Mouse (Mus musculus) skeletal muscle tissue, adult 2 months (tissue): ENCODE measurements around the gene Heatr5a.

Experiments
- DNase-seq: peaks from one replicate; pipeline ENCODE4 v3.0.0-alpha.2; 2012; ENCODE audit warnings: low read depth, low spot score

Heatr5a gene

DNA sequence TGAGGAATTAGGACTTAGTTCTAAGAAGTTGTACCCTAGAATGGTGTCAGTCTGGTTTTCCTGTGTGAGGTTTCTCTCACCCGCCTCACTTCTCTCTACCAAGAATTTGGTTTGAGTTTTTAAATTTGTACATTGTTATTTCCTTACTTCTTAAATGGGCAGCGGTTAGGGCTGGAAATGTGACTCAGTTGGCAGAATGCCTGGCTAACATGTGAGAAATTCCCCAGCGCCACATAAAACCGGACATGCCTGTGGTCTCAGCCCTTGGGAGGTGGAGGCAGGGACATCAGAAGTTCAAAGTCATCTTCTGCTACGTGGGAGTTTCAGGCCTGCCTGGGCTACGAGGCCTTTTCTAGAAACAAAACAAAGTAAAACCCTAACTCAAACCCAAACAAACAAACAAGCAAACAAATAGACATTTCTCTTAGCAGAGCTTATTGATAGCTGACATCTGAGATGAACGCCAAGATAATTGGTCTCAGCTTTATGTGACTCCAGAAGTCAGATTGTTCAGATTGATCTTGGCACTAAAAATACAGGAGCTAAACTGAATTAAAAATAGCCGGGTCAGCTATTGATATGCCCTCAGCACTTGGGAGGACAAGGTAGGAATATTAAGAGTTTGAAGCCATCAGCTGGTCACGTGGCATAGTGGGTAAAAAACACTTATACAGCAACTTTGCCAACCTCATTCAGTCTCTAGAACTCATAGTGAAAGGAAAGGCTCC is 123.0 kb downstream of the Heatr5a start:
- DNase-seq = peak; percentile 65

DNA sequence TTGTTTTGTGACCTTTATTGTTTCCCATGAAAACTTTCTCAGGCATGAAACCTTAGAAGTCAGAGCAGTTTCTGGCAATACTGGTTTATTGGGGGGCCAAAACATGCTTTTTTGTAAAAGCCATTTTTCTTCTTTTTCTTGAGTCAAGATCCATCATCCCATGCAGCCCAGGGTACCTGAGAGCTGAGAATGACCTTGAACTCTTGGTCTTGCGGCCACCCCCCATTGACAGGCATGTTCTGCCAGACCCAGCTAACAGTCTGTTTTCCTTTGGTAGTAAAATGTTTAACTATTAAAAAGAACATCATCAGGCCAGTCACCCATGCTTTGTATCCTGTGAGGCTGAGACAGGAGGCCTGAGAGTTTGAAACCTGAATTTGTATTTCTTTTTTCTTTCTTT is 125.9 kb downstream of the Heatr5a start:
- no peak for DNase-seq

GRCm38 (mm10) chr12:51844771-51845256 is 126.3 kb downstream of the Heatr5a start:
- peak; percentile 96 for DNase-seq

DNA sequence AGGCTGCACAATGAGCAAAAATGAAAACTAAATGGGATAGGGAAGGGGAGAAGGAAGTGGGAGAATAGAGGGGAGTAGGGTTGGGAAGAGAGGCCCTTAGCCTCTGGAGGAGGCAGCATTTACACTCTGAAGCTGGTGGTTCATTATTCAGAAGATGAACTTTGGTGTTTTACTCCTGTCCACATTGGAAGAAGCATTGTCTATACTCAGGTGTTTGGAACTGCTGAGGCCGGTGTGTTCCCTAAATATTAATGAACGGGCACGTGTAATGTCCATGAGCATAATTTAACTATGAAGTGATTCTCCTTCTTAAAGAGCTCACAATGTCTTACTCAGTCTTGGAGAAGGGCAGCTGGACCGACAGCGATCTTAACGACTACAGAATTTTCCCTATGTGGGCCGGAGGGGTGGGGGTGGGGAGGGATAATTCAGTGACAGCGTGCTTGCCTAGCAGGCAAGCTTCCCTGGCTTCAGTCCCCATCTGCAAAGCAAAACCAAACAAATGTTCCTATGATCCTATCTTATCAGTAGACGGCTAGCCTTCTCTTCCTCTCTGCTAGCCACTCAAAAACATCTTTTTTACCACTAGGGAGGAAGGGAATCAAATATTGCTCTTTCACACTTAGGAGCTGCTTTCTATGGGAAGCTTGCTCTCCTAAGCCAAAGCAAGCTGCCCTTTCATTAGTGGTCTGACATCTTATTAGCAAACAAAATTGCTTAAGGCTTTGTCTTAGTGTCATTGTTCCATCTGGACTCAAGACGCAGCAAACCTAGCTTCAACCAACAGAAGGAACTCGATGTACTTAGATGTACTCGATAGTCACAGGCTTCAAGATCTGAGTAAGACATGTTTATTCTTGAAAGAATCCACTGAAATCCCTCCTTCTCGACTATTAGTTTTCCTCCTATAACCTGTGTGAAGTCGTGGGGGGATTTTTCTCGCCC is 127.3 kb downstream of the Heatr5a start:
- peak; percentile 39 for DNase-seq

GRCm38 (mm10) chr12:51842081-51842864 is 128.8 kb downstream of the Heatr5a start:
- DNase-seq = no peak

GRCm38 (mm10) chr12:51839856-51840255 is 131.3 kb downstream of the Heatr5a start:
- DNase-seq = no peak

DNA sequence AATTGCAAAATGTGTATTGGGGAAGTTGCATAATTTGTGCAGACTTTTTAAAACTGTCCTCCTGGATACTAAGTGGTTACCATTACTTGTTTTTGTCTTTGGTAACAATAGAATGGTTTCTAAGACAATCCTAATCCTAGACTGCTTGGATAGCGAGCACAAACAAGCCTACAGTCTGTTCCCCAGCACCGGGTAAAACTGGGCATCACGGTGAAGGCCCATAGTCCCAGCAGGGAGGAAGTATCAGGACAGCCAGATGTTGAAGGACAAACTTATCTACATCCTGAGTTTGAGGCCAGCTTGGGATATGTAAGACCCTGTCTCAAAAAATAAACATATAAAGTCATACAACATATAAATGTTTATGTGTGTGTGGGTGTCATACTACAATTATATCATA is 135.9 kb downstream of the Heatr5a start:
- DNase-seq = no peak

- no peak for DNase-seq
These were observed 139.2 kb downstream of the Heatr5a start for GRCm38 (mm10) chr12:51831931-51832330.

DNA sequence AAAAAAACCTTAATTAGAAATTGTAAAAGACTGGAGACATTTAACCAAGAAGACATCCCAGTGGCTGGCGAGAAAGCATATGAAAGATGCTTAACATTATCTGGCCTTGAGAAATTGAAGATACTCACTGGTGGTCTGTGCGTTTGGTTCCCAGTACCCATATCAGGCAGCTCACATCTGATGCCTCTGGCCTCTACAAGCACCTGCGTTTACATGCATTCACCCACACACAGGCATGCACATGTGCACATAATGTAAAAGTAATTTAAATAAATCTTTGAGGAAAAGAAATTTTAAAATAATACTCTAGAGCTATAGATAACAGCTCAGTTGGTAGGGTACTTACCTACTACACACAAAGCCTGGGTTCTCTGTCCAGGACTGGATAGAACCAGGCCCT is 139.8 kb downstream of the Heatr5a start:
- no peak for DNase-seq

- no peak for DNase-seq
These were observed 140.4 kb downstream of the Heatr5a start for GRCm38 (mm10) chr12:51830671-51831070.

DNA sequence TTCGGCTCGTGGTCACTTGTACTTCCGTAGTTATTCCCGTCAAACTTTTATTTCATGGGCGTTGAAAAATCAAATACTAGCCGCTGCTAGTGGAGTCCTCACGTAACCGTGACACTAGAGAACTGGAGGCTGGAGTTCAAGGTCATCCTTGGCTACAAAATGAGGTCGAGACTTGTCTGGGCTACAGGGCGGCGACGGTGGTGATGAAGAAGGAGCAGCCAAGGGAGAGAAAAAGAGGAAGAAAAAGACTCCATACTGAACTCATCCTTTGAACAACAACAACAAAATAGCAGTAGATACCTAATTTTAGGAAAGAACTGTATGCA is 141.1 kb downstream of the Heatr5a start:
- peak; percentile 62 for DNase-seq

DNA sequence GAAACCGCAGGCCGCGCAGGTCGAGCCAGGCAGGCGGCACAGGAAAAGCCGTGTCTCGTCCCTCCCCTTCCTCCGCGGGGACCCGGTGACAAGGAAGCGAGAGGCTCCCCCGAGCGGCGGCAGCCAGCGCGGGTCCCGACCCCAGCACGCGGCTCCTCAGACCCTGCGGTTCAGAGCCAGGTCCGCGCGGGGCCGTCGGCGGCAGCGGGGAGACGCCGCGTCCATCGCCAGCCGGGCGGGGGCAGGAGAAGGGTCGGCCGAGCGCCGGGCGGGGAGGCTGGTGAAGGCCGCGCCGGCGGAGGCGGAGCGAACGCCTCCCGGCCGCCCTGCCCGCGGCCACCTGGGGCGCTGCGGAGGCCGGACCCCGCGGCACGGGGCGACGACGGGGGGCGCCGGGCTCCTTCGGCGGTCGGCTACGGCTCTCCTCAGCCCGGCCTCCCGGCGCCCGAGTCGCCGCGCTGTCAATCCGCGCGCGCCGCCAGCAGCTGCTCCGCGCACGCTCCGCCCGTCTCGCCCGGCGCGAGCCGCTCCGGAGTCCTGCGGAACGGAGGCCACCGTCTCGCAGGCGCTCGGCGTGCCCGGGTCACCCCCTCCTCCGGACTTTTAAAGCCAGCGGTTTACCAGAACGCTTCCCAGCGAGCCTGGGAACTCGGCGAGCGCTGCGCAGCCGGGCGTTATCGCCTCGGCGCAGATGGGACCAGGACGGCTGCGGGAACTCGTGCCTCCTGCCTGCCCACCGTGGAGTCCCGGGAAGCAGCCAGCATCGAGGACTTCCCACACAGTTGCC is 141.6 kb downstream of the Heatr5a start, which contains the start of gene Hectd1:
Gene Hectd1 (minus strand): TSS at position 247 of the 787 bp plus-strand sequence.
- peak; percentile 75 for DNase-seq

DNA sequence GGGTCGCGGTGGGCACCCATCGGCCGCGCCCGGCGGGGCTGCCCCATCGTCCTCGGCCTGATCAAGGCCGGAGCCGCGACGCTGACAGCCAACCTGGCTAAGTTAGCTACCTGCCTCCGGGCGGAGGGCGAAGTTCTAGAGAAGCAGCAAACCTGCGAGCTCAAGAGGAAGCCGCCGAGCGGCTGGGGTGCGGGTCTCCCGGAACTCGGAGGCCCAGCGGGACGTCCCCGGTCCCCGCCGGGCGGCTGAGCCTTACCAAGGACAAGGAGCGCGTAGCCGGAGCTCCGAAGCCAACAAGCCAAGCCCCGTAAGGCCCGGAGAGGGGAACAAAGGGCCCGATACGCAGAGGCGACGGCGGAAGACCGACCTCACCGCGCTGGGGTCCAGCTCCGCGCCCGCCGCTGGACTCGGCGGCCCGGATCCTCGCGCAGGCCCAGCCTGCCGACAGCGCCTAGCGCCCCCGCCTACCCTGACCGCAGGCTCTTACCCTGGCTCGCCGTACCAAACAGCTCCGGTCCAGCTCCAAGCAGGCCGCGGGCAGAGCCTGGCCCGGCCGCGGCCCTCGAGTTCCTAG is 142.3 kb downstream of the Heatr5a start:
- peak; percentile 32 for DNase-seq

- no peak for DNase-seq
These were observed 143.0 kb downstream of the Heatr5a start for GRCm38 (mm10) chr12:51827958-51828650.
